Mouse (Mus musculus) kidney, postnatal 10 days (tissue): ENCODE data around the gene Sptssb.
A peak's percentile ranks its signal among the peaks of the same experiment; 100 is the strongest.

Experiments used
- DNase-seq: peaks from one replicate; pipeline ENCODE4 v3.0.0; 2021; ENCODE audit warnings: mixed read lengths

The Sptssb gene

DNA sequence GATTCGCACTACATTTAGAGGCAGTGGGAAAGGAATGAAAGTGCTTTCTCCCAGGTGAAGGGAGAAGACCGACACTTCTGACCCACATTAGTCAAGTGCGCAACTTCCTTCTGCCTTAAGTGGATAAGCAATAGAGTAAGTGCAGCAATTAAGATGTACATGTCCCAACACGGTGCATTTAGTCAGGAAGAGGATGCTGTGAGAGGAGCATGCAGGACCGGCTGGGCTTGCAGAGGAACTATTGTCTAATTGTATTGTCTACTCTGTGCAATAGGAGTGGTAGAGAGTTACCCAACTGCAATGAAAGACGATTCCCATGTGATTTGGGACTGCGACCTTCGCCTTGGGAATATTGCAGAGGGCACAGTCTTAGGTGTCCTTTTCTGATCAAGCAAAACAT, 30.2 kb downstream of the Sptssb start:
- no peak for DNase-seq

- no peak for DNase-seq
Measured at GRCm38 (mm10) chr3:69824536-69824935, 35.2 kb downstream of the Sptssb start.

GRCm38 (mm10) chr3:69820614-69821013, 39.1 kb downstream of the Sptssb start:
- DNase-seq: no peak

DNA sequence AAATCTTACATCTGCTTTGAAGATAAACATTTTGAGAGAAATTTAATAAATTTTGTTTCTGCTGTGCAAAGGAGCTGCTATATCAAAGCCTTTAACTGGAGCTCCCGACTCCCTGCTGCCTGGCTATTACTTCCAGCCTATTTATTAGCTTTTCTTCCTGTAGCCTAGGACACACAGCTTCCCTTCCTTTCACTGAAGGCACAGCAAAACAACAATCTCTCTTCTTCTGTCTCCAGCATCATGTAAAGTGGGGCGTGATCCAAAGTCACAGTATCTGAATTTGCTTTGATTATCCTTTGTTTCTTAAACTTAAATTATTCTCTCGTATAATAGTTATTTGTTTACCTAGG, 39.9 kb downstream of the Sptssb start:
- DNase-seq: no peak

DNA sequence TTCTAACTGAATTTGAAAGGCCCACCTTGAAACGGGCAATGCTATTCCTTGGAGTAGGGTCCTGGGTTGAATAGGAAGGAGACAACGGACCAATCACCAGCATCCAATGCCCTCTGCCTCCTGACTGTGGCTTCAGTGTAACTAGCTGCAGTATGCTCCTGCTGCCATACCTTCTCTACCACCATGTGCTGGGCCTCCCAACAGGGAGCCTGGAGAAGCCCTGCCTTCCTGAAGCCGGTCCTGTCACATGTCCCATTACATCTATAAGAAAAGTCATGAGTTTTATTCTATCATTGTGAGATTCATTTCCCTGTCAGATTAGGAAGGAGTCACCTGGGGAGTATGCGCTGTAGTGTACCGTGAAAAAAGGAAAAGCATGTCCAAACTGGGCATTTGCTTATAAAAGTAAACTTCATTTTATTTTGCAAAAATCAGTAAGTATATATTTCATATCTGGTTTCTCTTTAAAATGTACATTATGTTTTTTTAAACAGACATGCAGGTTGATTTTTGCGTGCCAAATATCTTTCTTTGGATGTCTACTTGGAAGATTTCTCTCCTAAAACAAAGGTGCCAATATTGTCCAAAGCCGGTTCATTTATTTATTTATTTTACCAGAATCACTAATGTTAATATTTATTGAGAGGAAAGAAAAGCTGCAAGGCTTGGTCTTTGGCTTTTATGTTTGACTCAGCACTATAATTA, 40.4 kb downstream of the Sptssb start:
- DNase-seq: no peak

DNA sequence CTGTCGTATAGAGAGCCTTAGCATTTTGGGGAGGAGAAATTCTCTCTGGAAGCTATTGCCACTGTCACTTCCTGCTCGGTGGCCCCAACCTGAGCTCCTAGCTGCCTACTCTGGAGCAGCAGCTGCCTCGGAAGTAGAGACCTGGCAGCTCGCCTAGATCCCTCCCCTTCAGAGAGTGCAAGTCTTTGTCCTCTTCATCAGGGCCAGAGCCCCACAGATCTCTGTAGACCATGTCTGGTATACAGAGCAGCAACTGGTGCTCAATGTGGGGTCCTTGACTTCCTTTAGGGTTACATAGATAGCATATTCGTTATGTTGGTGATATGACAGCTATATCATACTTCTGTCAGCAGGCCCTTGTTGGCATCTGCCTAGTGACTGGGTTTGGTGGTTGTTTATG, 41.3 kb downstream of the Sptssb start:
- DNase-seq: peak; percentile 21

GRCm38 (mm10) chr3:69816547-69816946, 43.2 kb downstream of the Sptssb start:
- DNase-seq: no peak

- no peak for DNase-seq
Measured at GRCm38 (mm10) chr3:69813005-69813695, 46.6 kb downstream of the Sptssb start.

- DNase-seq: no peak
Measured at GRCm38 (mm10) chr3:69812442-69812841, 47.3 kb downstream of the Sptssb start.

GRCm38 (mm10) chr3:69808479-69808878, 51.3 kb downstream of the Sptssb start:
- no peak for DNase-seq

- DNase-seq: no peak
Measured at GRCm38 (mm10) chr3:69803137-69803536, 56.6 kb downstream of the Sptssb start.

GRCm38 (mm10) chr3:69800829-69801384, 58.8 kb downstream of the Sptssb start:
- DNase-seq: no peak

GRCm38 (mm10) chr3:69799096-69799495, 60.6 kb downstream of the Sptssb start:
- DNase-seq: no peak

- DNase-seq: no peak
Measured at GRCm38 (mm10) chr3:69797969-69798368, 61.8 kb downstream of the Sptssb start.

DNA sequence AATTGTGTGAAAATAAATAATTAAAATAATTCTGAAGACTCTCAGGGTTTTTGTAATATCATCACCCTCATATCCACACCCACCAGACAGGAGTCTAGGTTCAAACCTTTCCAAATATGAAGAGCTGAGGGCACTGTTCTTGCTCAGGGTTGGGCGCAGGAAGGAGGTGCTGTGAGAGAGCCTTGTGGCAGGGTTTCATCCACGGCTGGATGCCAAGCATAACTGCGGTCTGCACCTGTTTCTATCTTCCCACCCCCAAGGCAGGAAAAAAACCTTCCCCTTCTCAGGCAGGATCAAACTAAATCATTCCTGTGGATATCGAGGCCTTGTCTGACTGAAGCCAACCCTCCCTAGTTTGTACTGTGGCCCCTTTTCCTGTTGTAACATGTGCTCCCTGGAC, 62.2 kb downstream of the Sptssb start:
- DNase-seq: no peak

DNA sequence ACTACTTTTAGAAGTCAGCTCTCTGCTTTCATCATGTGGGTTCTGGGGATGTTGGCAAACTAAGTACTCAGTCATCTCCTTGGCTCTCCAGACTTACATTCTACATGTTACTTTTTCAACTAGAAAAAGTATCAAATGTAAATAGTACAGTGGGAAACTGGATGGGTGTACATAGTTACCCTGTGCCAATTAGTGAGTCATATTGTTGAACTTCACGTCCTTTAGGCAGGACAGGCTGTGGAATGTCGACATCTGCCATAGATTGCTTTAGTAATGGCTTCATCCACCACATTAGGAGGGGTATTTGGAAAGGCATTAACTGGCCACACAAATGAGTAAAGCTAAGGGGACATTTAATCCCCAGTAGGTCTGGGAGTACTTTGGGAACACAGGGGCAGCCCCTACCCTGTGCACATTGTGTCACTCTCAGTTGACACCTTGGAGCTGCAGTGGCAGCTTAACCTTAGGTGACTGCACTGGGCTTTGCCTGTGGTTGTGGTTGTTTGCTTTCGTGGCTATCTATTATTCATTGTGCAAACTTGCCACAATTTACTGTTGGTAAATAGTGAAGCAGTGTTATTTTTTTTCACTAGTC, 66.8 kb downstream of the Sptssb start:
- DNase-seq: no peak

DNA sequence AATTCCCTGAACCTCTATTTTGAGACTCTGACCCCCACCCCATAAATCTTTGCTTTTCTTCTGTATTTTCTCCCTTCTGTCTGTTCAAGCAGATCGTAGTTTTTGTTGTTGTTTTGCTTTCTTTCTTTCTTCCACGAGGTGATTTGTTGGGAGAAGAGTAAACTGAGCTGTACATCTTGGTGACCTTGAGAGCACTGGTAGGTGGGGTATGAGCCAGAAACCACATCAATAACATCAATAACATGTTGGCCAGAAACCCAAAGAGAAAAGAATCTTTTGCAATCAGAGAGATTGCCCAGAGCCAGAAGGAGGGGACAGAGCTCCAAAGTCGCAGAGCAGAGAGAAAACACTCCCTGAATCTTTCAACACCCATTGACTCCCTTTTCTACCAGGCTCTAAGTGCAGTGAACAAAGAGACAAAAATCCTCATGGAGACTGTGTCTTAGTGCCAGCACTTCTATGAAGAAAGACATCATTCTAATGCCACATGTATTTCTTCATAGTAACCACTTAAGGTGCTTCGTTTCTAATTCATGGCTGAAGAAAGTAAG, 80.4 kb downstream of the Sptssb start:
- no peak for DNase-seq

DNA sequence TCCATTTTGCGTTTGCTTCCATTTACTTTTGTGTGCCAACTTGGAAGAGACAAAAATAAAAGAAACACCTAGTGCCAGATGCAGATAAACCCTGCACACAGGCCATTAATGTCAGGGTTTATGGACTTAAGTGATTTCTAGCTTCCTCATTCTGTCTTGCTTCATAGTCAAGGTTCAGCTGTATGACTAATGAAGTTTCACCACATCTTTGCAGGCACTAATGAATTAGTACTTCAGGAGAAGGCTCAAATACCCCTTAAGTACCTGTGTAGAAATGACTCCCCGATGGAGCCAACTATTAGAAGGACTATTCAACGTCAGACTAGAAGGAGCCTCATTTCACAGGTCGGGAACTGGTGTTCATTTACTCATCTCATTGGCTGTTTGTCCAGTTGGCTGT, 86.4 kb downstream of the Sptssb start:
- DNase-seq: no peak
